In the genomic region with DNA sequence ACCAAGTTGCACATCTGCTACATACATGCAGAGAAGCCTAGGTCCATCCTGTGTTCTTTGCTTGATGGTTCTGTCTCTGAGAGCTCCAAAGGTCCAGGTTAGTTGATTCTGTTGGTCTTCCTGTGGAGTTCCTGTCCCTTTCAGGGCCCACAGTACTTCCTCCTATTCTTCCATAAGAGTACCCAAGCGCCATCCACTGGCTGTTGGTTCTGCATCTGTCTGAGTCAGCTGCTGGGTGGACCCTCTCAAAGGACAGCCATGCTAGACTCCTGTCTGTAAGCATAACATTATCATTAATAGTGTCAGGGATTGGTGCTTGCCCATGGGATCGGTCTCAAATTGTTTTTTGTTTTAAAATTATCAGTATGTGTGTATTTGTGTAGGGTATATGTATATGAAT, we compare ENCODE assay signal across 19 mouse cellular contexts. TPM values are rescaled to one million over a fixed set of nuclear protein-coding genes. Genes with fewer than 3 reads are reported as not detected.
DNase-seq lines count a peak whose midpoint lies in the region; ATAC-seq and TF ChIP-seq lines count a peak whose summit lies in the region.
"Had no signal": no experiment of that assay in that cellular context is flagged by ENCODE, and none has a peak within 500 bp of the region (broad histone marks: within the 10 kb centered on the region; RNA-seq: fewer than 3 reads in every experiment).

No protein-coding gene starts in this region.

- no peak overlapping the region; the same call in 1 of the 2 replicates for H3K27ac ChIP-seq in gastrocnemius, adult 2 months
- H3K27ac ChIP-seq in kidney, embryonic 15.5 days = 0 out of 2 replicates have a peak overlapping the region, but pooled peaks have one; percentile 2
- H3K27ac ChIP-seq in liver, postnatal 0 days (ENCODE audit: low read depth) = no peak overlapping the region
- no peak overlapping the region for H3K27ac ChIP-seq in liver, embryonic 12.5 days
- H3K27ac ChIP-seq: midbrain, embryonic 15.5 days; stomach, embryonic 15.5 days had no signal

- intact Hi-C loops in gastrocnemius, adult 2 months (cut with DNase I) = no loop called here
- intact Hi-C loops in left cerebral cortex, postnatal 36 days (cut with DNase I) = no loop called here

- TF ChIP-seq EP300 in liver, postnatal 0 days (IDR thresholded peaks at IDR 0.05; ENCODE audit: low read depth) = no peak

- peaks cover 5% of the 10 kb centered on the region; the same call in 1 of the 2 replicates for H3K4me1 ChIP-seq in kidney, embryonic 15.5 days
- H3K4me1 ChIP-seq in liver, postnatal 0 days (ENCODE audit: insufficient read depth) = peaks cover 21% of the 10 kb centered on the region
- H3K4me1 ChIP-seq in liver, embryonic 12.5 days = peaks cover 62% of the 10 kb centered on the region

- no peak for DNase-seq in gastrocnemius, adult 2 months
- DNase-seq in gastrocnemius, postnatal 25 days = no peak
- no peak for DNase-seq in kidney, adult 18-20 months
- no peak for DNase-seq in liver, postnatal 0 days
- DNase-seq in left cerebral cortex, postnatal 36 days (ENCODE audit: low spot score in 2 of 2) = no peak
- DNase-seq: adrenal gland, adult 2 months; cerebellum, adult 18-20 months; heart, adult 11 months; liver, embryonic 13.5 days; right cerebral cortex, adult 18-20 months had no signal

- no peaks in the 10 kb centered on the region for H3K36me3 ChIP-seq in kidney, embryonic 15.5 days
- no peaks in the 10 kb centered on the region for H3K36me3 ChIP-seq in liver, postnatal 0 days (replicated peaks; ENCODE audit: insufficient read depth, low read length)
- no peaks in the 10 kb centered on the region for H3K36me3 ChIP-seq in liver, embryonic 12.5 days
- H3K36me3 ChIP-seq: liver, embryonic 13.5 days; midbrain, embryonic 15.5 days; stomach, embryonic 15.5 days had no signal

- no peak overlapping the region for H3K9ac ChIP-seq in kidney, embryonic 15.5 days
- no peak overlapping the region for H3K9ac ChIP-seq in liver, postnatal 0 days (replicated peaks)
- H3K9ac ChIP-seq in liver, embryonic 12.5 days = no peak overlapping the region
- H3K9ac ChIP-seq: liver, embryonic 13.5 days; midbrain, embryonic 15.5 days; stomach, embryonic 15.5 days had no signal

- no peak for ATAC-seq in kidney, embryonic 15.5 days (replicated peaks; ENCODE audit: low FRiP score)
- no peak for ATAC-seq in liver, postnatal 0 days
- no peak; the same call in 1 of the 2 replicates for ATAC-seq in liver, embryonic 12.5 days
- peak; percentile 42; the same call in 1 of the 2 replicates for ATAC-seq in neutrophil, adult 5-6 weeks (ENCODE audit: extremely low read depth, insufficient number of reproducible peaks, low FRiP score, poor library complexity, severe bottlenecking)
- ATAC-seq: forebrain, embryonic 16.5 days; hindbrain, embryonic 16.5 days; midbrain, embryonic 15.5 days had no signal

- peak; percentile 23; the same call in 1 of the 2 replicates for TF ChIP-seq CTCF in gastrocnemius, adult 2 months (IDR thresholded peaks at IDR 0.05)
- peak; percentile 34 for TF ChIP-seq CTCF in liver, postnatal 0 days (IDR thresholded peaks at IDR 0.05; ENCODE audit: low read depth)

- H3K4me3 ChIP-seq in gastrocnemius, adult 2 months = no peak overlapping the region
- H3K4me3 ChIP-seq in kidney, embryonic 15.5 days (replicated peaks) = no peak overlapping the region
- H3K4me3 ChIP-seq in liver, postnatal 0 days (ENCODE audit: low read depth, low read length) = no peak overlapping the region
- no peak overlapping the region for H3K4me3 ChIP-seq in liver, embryonic 12.5 days
- H3K4me3 ChIP-seq: erythroblast, embryonic 14.5 days; liver, embryonic 13.5 days; midbrain, embryonic 15.5 days; stomach, embryonic 15.5 days had no signal

- 75% methylated on average over 2 of the region's 2 CpGs for WGBS in kidney, embryonic 15.5 days
- WGBS in liver, postnatal 0 days (ENCODE audit: insufficient replicate concordance) = 73% methylated on average over 2 of the region's 2 CpGs
- 51% methylated on average over 2 of the region's 2 CpGs for WGBS in liver, embryonic 12.5 days (ENCODE audit: insufficient replicate concordance)

- no peaks in the 10 kb centered on the region for H3K9me3 ChIP-seq in kidney, embryonic 15.5 days (replicated peaks)
- H3K9me3 ChIP-seq in liver, postnatal 0 days (ENCODE audit: low read length) = no peaks in the 10 kb centered on the region
- no peaks in the 10 kb centered on the region for H3K9me3 ChIP-seq in liver, embryonic 12.5 days (replicated peaks)
- H3K9me3 ChIP-seq: liver, embryonic 13.5 days; midbrain, embryonic 15.5 days; stomach, embryonic 15.5 days had no signal

- H3K4me2 ChIP-seq in kidney, embryonic 15.5 days = no peak overlapping the region
- no peak overlapping the region for H3K4me2 ChIP-seq in liver, postnatal 0 days (ENCODE audit: low read depth, low read length)
- no peak overlapping the region for H3K4me2 ChIP-seq in liver, embryonic 12.5 days
- H3K4me2 ChIP-seq: midbrain, embryonic 15.5 days; stomach, embryonic 15.5 days had no signal

- no peaks in the 10 kb centered on the region for H3K27me3 ChIP-seq in kidney, embryonic 15.5 days
- no peaks in the 10 kb centered on the region for H3K27me3 ChIP-seq in liver, postnatal 0 days (ENCODE audit: insufficient read depth, low read length)
- no peaks in the 10 kb centered on the region for H3K27me3 ChIP-seq in liver, embryonic 12.5 days (replicated peaks)
- H3K27me3 ChIP-seq: CH12.LX; liver, embryonic 13.5 days; midbrain, embryonic 15.5 days; stomach, embryonic 15.5 days had no signal

RNA-seq across cellular contexts. Expression of gene Lmtk2, which starts 13.8 kb away (rescaled TPM):
- 10 to 100 TPM; 24.7 to 25.0 TPM for total RNA-seq in gastrocnemius, adult 2 months (2021)
- 10 to 100 TPM; 17.0 to 17.3 TPM for total RNA-seq in gastrocnemius, postnatal 25 days (2021)
- polyA plus RNA-seq in kidney, embryonic 15.5 days (2015; fragmentation: Nextera tagmentation; extraction: Ambion mirVana) = 5.4 and 5.8 TPM in 2 replicates
- 1.1 and 1.2 TPM in 2 replicates for polyA plus RNA-seq in liver, postnatal 0 days (2015; fragmentation: Nextera tagmentation; extraction: Ambion mirVana)
- polyA plus RNA-seq in liver, embryonic 12.5 days (2016; fragmentation: Nextera tagmentation; extraction: Ambion mirVana) = 4.1 and 4.3 TPM in 2 replicates
- 28.9 and 34.6 TPM in 2 replicates for total RNA-seq in neutrophil, adult 5-6 weeks (2017)
- 100 to 1,000 TPM; 163 to 182 TPM for total RNA-seq in left cerebral cortex, postnatal 36 days (2021)
